Mouse (Mus musculus) telencephalon, adult 2 months (tissue): ENCODE measurements at regions not wholly inside any gene's neighbourhood (a gene's known extent, or its start where the extent isn't known, plus 50 kb on each side); places are given as distances from the start of the nearest gene placed in this dataset.
A peak's percentile ranks its signal among the peaks of the same experiment; 100 is the strongest.
"Not testable (repeated sequence)": the region's sequence is repeated elsewhere in the genome, so short reads cannot be mapped to it uniquely, and the experiment has no call there.

Source experiments
- DNase-seq: peaks from one replicate; pipeline ENCODE4 v3.0.0-alpha.2; 2011; ENCODE audit warnings: low read depth, low spot score

DNA sequence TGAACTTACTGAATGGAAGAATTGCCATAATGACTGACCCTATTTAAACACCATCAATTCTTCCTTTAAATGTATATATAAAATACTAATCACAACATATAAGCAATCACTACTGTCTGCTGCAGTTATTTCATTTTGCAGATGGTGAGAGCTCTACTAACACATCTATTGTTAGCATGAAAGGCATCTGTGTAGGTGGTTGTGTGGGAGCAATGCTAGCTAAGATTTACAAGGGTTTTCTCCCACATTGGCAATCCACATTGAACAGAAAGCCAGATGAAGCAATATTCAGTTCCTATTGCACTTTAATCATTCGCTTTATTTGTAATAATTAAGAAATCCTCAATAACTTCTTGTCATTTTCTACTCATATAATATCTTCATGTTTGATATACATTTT lies 503.4 kb downstream of the Pet2 start:
- DNase-seq, result peak; percentile 32

DNA sequence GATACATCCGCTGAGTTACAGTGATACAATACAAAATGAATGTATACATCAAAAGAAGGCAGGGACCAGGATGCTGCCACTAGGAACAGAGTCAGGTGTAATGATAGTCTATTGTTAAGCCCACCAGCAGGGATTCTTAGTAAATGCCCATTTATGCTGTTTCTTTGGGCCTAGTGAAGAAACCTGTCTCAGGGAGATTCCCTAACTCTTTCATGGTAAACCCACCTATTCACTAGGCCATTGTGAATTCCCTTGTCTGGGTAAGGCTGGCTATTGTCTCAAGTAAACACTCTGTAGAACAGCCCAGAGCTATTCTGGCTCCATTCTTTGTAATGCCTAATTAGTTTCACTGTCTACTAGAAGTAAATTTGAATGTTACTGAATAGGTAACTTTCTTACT lies 536.2 kb downstream of the Pet2 start:
- not testable (repeated sequence) for DNase-seq
